Mouse (Mus musculus) neural tube, embryonic 11.5 days (tissue): Measurements from ENCODE around the gene Sesn1. TPM values are rescaled to one million over a fixed set of nuclear protein-coding genes. Genes with fewer than 3 reads are reported as not detected.
A peak's percentile ranks its signal among the peaks of the same experiment; 100 is the strongest.

Experiments
- ATAC-seq: fragments of 200-750 bp; cut with Nextera tagmentation; 2 replicates; pipeline ENCODE4 v1.8.0; 2017; ENCODE audit warnings: moderate number of reproducible peaks, mild to moderate bottlenecking, moderate TSS enrichment, moderate library complexity; ENCODE audit not compliant: insufficient read depth, low FRiP score, low TSS enrichment
- DNase-seq: peaks from one replicate; pipeline ENCODE4 v3.0.0-alpha.2; 2015; ENCODE audit warnings: low spot score
- H3K27ac ChIP-seq: fragments of 300-500 bp; sonication (generic); 2 replicates; pipeline ENCODE4 v1.5.1; 2014; ENCODE audit warnings: low read depth, mild to moderate bottlenecking, low read length
- H3K27me3 ChIP-seq: fragments of 300-500 bp; sonication (generic); 2 replicates; pipeline ENCODE4 v1.6.1; 2014; ENCODE audit warnings: mild to moderate bottlenecking, low read length, mixed read lengths; ENCODE audit not compliant: control insufficient read depth, insufficient read depth
- H3K36me3 ChIP-seq: fragments of 300-500 bp; sonication (generic); 2 replicates; pipeline ENCODE4 v1.6.1; 2014; ENCODE audit warnings: mild to moderate bottlenecking, low read length, moderate library complexity, mixed read lengths; ENCODE audit not compliant: control insufficient read depth, insufficient read depth
- H3K4me1 ChIP-seq: fragments of 300-500 bp; sonication (generic); 2 replicates; pipeline ENCODE4 v1.6.1; 2014; ENCODE audit warnings: low read length, mixed read lengths; ENCODE audit not compliant: control insufficient read depth, insufficient read depth
- H3K4me2 ChIP-seq: fragments of 300-500 bp; sonication (generic); 2 replicates; pipeline ENCODE4 v1.6.1; 2014; ENCODE audit warnings: low read depth, mild to moderate bottlenecking, moderate library complexity
- H3K4me3 ChIP-seq: fragments of 300-500 bp; sonication (generic); 2 replicates; pipeline ENCODE4 v1.5.1; 2014; ENCODE audit warnings: low read depth, low read length
- H3K9ac ChIP-seq: fragments of 300-500 bp; sonication (generic); 2 replicates; pipeline ENCODE4 v1.6.1; 2014; ENCODE audit warnings: mild to moderate bottlenecking, low read length
- H3K9me3 ChIP-seq: fragments of 300-500 bp; sonication (generic); 2 replicates; pipeline ENCODE4 v1.6.1; 2016; ENCODE audit warnings: low read length; ENCODE audit not compliant: control insufficient read depth
- WGBS: fragments of 180-500 bp; shearing (Covaris S2); extraction: QIAGEN DNeasy Blood & Tissue Kit; methylation state at CpG from one replicate; pipeline ENCODE4 v1.1.7; 2014; 5-methylcytosine and 5-hydroxymethylcytosine counted together
- polyA plus RNA-seq: library from polyadenylated mRNA; unstranded; fragments of >200 nt; fragmentation: Nextera tagmentation; extraction: Ambion mirVana; gene quantifications from 2 replicates; pipeline ENCODE4 v1.2.1, GENCODE M21; 2014

The Sesn1 gene
- polyA plus RNA-seq = 24.7 and 30.5 TPM in 2 replicates

DNA sequence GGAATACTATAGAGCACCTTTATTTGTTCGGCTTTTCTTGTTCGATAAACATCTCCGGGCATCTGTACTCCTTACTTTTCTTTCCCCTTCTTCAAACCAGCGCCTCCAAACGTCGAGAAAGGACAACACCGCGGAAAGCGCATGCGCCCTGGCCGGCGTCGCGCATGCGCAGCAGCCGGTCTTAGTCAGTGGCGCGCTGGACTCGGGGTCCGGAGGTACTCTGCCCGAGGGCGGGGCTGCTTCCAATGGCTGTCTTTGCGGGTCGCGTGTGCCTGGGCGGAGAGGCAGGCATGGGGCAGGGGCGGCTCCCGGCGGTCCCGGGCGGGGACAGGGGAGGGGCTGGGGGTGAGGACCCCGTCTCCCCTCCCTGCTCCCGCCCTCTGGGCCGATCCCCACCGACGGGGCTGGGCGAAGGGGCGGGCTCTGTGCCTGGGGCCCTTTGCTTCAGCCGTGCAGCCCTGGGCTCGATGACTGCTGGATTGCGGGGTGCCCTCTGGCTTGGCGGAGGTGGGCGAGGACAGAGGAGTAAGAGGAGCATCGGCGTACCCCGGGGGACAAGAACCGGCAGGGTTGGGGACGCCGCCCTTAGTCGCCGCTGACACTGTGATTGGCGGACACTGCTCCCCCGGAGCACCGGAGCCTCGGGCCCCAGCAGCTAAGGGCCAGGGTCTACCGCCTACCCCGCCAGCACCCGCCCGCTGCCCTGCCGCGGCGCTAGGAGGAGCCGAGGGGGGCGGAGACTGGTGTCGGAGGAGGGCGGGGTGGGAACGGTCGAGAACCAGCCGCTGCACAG lies at the start of gene Sesn1, which contains the start of gene Cep57l1:
Sesn1 (plus strand) TSS at position 165 of the 793 bp plus-strand sequence.
Cep57l1 (minus strand) TSS at position 101 of the 793 bp plus-strand sequence.
- H3K4me2 ChIP-seq = peak within 1 kb of the TSS; percentile 60
- H3K27me3 ChIP-seq = no peaks in the 10 kb centered on the region
- H3K9ac ChIP-seq = peak within 1 kb of the TSS; percentile 78
- DNase-seq = peak; percentile 96
- no peaks in the 10 kb centered on the region for H3K36me3 ChIP-seq
- peaks cover 11% of the 10 kb centered on the region; the same call in 1 of the 2 replicates for H3K4me1 ChIP-seq
- H3K27ac ChIP-seq = peak within 1 kb of the TSS; percentile 91
- H3K9me3 ChIP-seq = no peaks in the 10 kb centered on the region
- WGBS = under 1% methylated on average over 60 of the region's 69 CpGs
- ATAC-seq = peak; percentile 96
- peak within 1 kb of the TSS; percentile 73 for H3K4me3 ChIP-seq

DNA sequence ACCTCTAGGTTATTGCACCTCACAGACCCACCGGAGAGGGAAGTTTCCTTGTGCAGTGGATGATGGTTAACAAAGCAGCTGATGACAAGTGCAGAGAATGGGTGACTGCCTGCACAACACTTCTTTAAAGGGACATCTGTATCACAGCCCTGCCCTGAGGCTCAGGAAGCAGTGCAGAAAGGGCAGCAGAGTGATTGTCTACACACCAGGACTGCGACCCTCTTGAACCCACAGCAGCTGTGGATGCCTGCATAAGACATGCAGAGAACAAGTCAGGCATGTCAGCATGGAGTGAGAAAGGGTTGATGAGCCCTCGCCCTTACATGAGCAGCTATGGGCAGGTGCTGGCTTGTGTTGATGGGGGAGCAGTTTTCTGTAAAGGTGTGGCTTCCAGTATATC lies 48.9 kb upstream of the Sesn1 start:
- H3K9me3 ChIP-seq = no peaks in the 10 kb centered on the region
- DNase-seq (no peak), ATAC-seq (no peak)
- H3K27me3 ChIP-seq = no peaks in the 10 kb centered on the region
- H3K36me3 ChIP-seq = no peaks in the 10 kb centered on the region
- H3K4me1 ChIP-seq = no peaks in the 10 kb centered on the region
- no peak overlapping the region for H3K9ac ChIP-seq
- H3K4me3 ChIP-seq = no peak overlapping the region
- H3K4me2 ChIP-seq = no peak overlapping the region
- WGBS = 69% methylated on average over 3 of the region's 3 CpGs
- no peak overlapping the region for H3K27ac ChIP-seq

DNA sequence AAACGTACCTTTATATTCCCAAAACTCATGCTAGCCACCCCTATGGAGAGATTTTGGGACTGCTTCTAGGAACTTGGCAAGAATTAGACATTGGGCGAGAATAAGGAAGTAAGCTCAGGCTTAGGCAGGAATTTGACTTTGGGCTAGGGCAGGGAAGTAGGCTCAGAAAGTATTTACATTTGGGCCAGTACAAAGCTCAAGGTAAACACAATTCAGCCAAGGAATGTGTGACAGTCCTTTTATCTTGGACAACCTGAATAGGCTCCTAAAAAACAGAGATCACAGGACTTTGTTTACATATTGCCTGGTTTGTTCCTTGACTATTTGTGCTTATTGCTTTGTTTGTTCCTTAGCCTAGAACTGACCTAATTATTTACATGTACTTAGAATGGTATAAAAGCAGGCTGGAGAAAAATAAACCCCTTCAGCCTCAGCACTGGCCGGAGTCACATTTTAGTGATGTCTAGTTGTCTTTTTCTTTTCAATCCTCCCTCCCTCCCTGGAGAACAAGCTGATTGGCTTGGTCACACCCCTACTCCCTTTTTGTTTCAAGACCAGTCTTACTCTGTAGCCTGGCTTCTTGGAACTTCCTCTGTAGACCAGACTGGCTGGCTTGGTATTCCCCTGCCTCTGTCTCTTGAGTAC lies 45.9 kb upstream of the Sesn1 start:
- 82% methylated on average over 3 of the region's 3 CpGs for WGBS
- Histone ChIP-seq H3K9ac (no peak overlapping the region), H3K9me3 (no peaks in the 10 kb centered on the region), H3K4me3 (no peak overlapping the region), H3K27me3 (no peaks in the 10 kb centered on the region), H3K36me3 (no peaks in the 10 kb centered on the region), H3K27ac (no peak overlapping the region), H3K4me2 (no peak overlapping the region), H3K4me1 (no peaks in the 10 kb centered on the region)
- ATAC-seq = no peak
- no peak for DNase-seq

DNA sequence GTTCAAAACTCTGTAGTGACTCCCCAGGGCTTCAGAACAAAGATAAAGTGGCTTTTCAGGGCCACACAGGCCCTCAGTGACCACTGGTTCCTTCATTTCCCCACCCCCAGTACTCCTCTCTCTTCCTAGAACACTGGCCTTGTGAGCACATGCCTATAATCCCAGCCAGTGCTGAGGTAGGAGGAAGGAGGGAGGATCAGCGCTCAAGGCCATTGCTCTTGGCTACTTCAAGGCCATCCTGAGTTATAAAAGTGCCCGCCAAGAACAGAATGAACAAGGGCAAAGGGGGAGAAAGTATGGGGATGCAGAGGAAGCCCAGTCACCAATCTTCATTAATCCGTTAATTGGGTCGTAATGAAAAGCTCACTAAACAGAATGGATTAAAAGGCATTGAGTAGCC lies 44.1 kb upstream of the Sesn1 start:
- no peaks in the 10 kb centered on the region for H3K9me3 ChIP-seq
- WGBS = 95% methylated on average over 4 of the region's 4 CpGs
- H3K9ac ChIP-seq = no peak overlapping the region
- H3K4me1 ChIP-seq = no peaks in the 10 kb centered on the region
- no peak overlapping the region for H3K4me2 ChIP-seq
- ATAC-seq (no peak), DNase-seq (no peak)
- no peaks in the 10 kb centered on the region for H3K36me3 ChIP-seq
- no peak overlapping the region for H3K27ac ChIP-seq
- H3K4me3 ChIP-seq = no peak overlapping the region
- H3K27me3 ChIP-seq = no peaks in the 10 kb centered on the region

DNA sequence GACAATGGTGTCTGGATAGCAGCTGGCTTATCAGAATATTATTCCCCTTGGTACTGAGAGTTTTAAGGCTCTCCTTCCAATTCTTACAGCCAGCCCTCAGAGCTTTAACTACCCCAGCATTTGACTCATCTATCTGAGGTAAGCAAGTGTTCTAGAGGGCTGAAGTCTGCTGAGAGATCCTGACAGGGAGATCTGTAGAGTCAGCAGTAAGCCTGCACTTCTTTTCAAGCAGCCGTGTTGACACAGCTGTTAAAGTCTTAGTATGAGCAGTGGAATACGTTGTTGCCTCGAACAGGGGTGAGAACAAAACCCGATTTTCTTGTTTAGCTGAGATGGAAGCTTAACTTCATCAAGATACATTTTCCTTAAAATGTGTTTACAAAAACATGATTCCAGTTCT lies 43.5 kb upstream of the Sesn1 start:
- 58% methylated on average over 4 of the region's 4 CpGs for WGBS
- Histone ChIP-seq H3K9ac (no peak overlapping the region), H3K9me3 (no peaks in the 10 kb centered on the region), H3K27ac (no peak overlapping the region), H3K4me1 (no peaks in the 10 kb centered on the region), H3K4me2 (no peak overlapping the region), H3K4me3 (no peak overlapping the region), H3K36me3 (no peaks in the 10 kb centered on the region), H3K27me3 (no peaks in the 10 kb centered on the region)
- ATAC-seq = no peak
- no peak for DNase-seq

DNA sequence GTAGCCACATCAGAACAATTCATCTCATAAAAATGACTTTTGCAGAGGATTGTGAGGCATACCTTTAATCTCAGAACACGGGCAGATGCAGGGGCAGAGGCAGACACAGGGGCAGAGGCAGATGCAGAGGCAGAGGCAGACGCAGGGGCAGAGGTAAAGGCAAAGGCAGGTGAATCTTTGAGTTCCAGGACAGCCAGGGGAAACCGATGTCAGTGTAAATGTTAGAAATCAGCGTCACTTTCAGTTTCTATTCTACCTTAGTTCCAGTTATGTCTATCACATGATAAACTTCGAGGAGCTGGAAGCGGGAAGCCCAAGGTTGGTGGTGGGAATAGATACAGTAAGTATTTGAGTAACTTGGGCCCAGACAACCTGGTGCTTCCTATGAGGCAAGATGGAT lies 42.5 kb upstream of the Sesn1 start:
- Histone ChIP-seq H3K27me3 (no peaks in the 10 kb centered on the region), H3K27ac (no peak overlapping the region), H3K9me3 (no peaks in the 10 kb centered on the region), H3K4me1 (no peaks in the 10 kb centered on the region), H3K4me3 (no peak overlapping the region), H3K4me2 (no peak overlapping the region), H3K36me3 (no peaks in the 10 kb centered on the region), H3K9ac (no peak overlapping the region)
- WGBS = 91% methylated on average over 6 of the region's 6 CpGs
- ATAC-seq (no peak), DNase-seq (no peak)

DNA sequence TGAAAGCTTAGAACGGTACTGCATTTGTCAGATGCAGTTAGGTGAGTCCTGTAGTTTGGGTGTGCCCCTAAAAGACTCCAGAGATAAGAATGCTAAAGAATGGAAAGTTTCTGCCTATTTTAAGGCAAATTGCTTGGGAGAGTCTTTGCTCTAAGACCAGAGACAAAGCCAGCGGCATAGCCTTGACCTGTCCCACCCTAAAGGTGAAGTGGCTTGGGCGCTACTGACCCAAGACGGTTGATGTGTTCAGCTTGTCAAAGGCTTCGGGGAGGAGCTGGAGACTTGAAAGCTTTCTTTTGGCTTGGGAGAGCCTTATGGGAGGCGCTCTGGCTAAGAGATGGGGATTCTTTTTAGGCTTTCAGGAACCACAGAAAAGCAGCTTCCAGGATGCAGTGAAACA lies 17.4 kb upstream of the Sesn1 start:
- Histone ChIP-seq H3K27ac (no peak overlapping the region), H3K4me1 (no peaks in the 10 kb centered on the region), H3K27me3 (no peaks in the 10 kb centered on the region), H3K4me3 (no peak overlapping the region), H3K4me2 (no peak overlapping the region), H3K9me3 (no peaks in the 10 kb centered on the region), H3K9ac (no peak overlapping the region), H3K36me3 (no peaks in the 10 kb centered on the region)
- ATAC-seq (no peak), DNase-seq (no peak)
- WGBS = 95% methylated on average over 6 of the region's 6 CpGs

DNA sequence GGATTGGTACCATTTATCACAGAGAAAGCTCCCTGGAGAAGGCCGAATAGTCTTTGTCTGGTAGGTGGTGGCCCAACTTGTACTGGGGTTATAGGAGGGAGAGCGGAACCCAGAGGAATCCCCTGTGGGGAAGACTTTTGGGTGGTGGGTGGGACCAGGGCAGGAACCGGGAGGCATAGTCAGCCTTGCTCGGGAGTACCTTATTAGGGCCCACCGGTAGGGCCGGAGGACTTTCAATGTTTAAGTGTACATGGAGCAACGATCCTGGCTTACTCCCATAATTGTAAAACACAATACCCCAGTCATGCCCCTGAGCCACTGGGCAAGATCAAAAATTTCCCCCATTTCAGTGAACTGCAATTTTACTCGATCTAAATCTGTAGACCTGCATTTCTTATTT lies 12.5 kb upstream of the Sesn1 start:
- H3K4me1 ChIP-seq = no peaks in the 10 kb centered on the region
- no peak for DNase-seq
- WGBS = 92% methylated on average over 8 of the region's 8 CpGs
- no peak overlapping the region for H3K9ac ChIP-seq
- H3K27me3 ChIP-seq = no peaks in the 10 kb centered on the region
- no peak overlapping the region for H3K4me2 ChIP-seq
- ATAC-seq = no peak
- no peak overlapping the region for H3K4me3 ChIP-seq
- H3K36me3 ChIP-seq = peaks cover 12% of the 10 kb centered on the region
- H3K9me3 ChIP-seq = no peaks in the 10 kb centered on the region
- no peak overlapping the region for H3K27ac ChIP-seq

DNA sequence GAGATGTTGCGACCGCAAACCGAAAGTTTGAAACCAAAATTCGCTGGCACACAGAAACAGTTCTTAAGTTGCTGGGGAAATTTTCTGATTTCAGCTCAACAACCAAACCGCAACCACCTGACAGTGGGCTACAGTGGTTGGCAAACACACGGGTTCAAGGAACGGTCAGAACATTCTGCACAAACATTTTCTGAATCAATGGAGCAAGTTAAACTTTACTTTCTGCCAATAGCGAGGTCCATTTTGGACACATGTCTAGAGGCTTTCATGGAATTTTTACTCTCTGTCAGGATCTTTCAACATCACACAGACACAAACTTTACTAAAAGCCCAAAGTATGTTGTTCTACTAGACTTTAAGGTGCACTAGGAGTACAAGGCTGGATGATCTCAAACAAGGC lies 6.3 kb upstream of the Sesn1 start:
- Histone ChIP-seq H3K27me3 (no peaks in the 10 kb centered on the region), H3K9me3 (peaks cover 3% of the 10 kb centered on the region; the same call in 1 of the 2 replicates), H3K9ac (no peak overlapping the region), H3K27ac (no peak overlapping the region), H3K36me3 (peaks cover 12% of the 10 kb centered on the region), H3K4me1 (no peaks in the 10 kb centered on the region), H3K4me3 (no peak overlapping the region), H3K4me2 (no peak overlapping the region)
- ATAC-seq (no peak), DNase-seq (no peak)
- 98% methylated on average over 8 of the region's 8 CpGs for WGBS
